Comparison of ENCODE assay signal across 8 mouse cellular contexts in genomic region chr9:99875618-99876372, GRCm38 (mm10). TPM values are rescaled to one million over a fixed set of nuclear protein-coding genes. Genes with fewer than 3 reads are reported as not detected.
DNase-seq lines count a peak whose midpoint lies in the region; ATAC-seq and TF ChIP-seq lines count a peak whose summit lies in the region.

Sox14 (minus strand) TSS chr9:99876170.

- no peak within 1 kb of the TSS for H3K27ac ChIP-seq in hindbrain, postnatal 0 days
- peak within 1 kb of the TSS; percentile 78 for H3K27ac ChIP-seq in midbrain, embryonic 15.5 days

- peak; percentile 82 for DNase-seq in ES-CJ7 (ENCODE audit: low read depth, low spot score)
- peak; percentile 74 for DNase-seq in ZHBTc4 (ENCODE audit: low read depth, low spot score)
- no peak for DNase-seq in hindbrain, postnatal 0 days (ENCODE audit: low spot score)
- no peak for DNase-seq in left cerebral cortex, adult 8-10 months (ENCODE audit: low spot score in 2 of 2)
- DNase-seq in Muller cell, postnatal 12 days (ENCODE audit: inconsistent ontology term) = no peak
- DNase-seq in MN1 (ENCODE audit: low spot score) = no peak

- no peak for ATAC-seq in hindbrain, postnatal 0 days
- peak; percentile 72 for ATAC-seq in midbrain, embryonic 15.5 days (replicated peaks)
- ATAC-seq in frontal cortex, adult (ENCODE audit: low TSS enrichment) = no peak

- H3K27me3 ChIP-seq in hindbrain, postnatal 0 days (ENCODE audit: insufficient read depth, low read length) = peaks cover 97% of the 10 kb centered on the region
- peaks cover 85% of the 10 kb centered on the region for H3K27me3 ChIP-seq in midbrain, embryonic 15.5 days (replicated peaks)

- H3K9ac ChIP-seq in hindbrain, postnatal 0 days (replicated peaks; ENCODE audit: low read length) = no peak within 1 kb of the TSS
- H3K9ac ChIP-seq in midbrain, embryonic 15.5 days = peak within 1 kb of the TSS; percentile 42

- 0 out of 2 replicates have a peak, but pooled peaks cover 4% of the 10 kb centered on the region for H3K4me1 ChIP-seq in hindbrain, postnatal 0 days (ENCODE audit: insufficient read depth, low read length)
- H3K4me1 ChIP-seq in midbrain, embryonic 15.5 days = peaks cover 36% of the 10 kb centered on the region

- WGBS in hindbrain, postnatal 0 days = under 1% methylated on average over 47 of the region's 47 CpGs
- WGBS in midbrain, embryonic 15.5 days = under 1% methylated on average over 47 of the region's 47 CpGs

- no peaks in the 10 kb centered on the region for H3K36me3 ChIP-seq in hindbrain, postnatal 0 days (ENCODE audit: insufficient read depth, low read length)
- H3K36me3 ChIP-seq in midbrain, embryonic 15.5 days (replicated peaks) = no peaks in the 10 kb centered on the region

- no peaks in the 10 kb centered on the region for H3K9me3 ChIP-seq in hindbrain, postnatal 0 days (ENCODE audit: low read length)
- H3K9me3 ChIP-seq in midbrain, embryonic 15.5 days = no peaks in the 10 kb centered on the region

- peak within 1 kb of the TSS; percentile 44 for H3K4me2 ChIP-seq in hindbrain, postnatal 0 days (ENCODE audit: low read depth, low read length)
- H3K4me2 ChIP-seq in midbrain, embryonic 15.5 days = peak within 1 kb of the TSS; percentile 48

- peak within 1 kb of the TSS; percentile 24 for H3K4me3 ChIP-seq in hindbrain, postnatal 0 days (ENCODE audit: low read length)
- H3K4me3 ChIP-seq in midbrain, embryonic 15.5 days = peak within 1 kb of the TSS; percentile 38

- no peak for TF ChIP-seq CTCF in hindbrain, postnatal 0 days (IDR thresholded peaks at IDR 0.05; ENCODE audit: low read depth)

RNA-seq across cellular contexts. Expression of gene Sox14, which starts in this region (rescaled TPM):
- 7.0 and 7.3 TPM in 2 replicates for total RNA-seq in hindbrain, postnatal 0 days (2014; rRNA removed)
- polyA plus RNA-seq in hindbrain, postnatal 0 days (2015; fragmentation: Nextera tagmentation; extraction: Ambion mirVana) = 5.5 and 7.1 TPM in 2 replicates
- polyA plus RNA-seq in midbrain, embryonic 15.5 days (2015; fragmentation: Nextera tagmentation; extraction: Ambion mirVana) = 74.3 and 90.2 TPM in 2 replicates
- under 1 TPM in 2 of 4 experiments, not detected in 2; 0.46 to 0.89 TPM for total RNA-seq in left cerebral cortex, adult 8-10 months (2022)

Comparison
In these comparisons a context has a peak if more than half of its experiments do, and no peak if none do; other contexts are left out.
1. DNase-seq: peak in ES-CJ7 (single experiment) and ZHBTc4 (single experiment); none in hindbrain, postnatal 0 days (single experiment), left cerebral cortex, adult 8-10 months (0 of 2), Muller cell, postnatal 12 days (single experiment) and MN1 (single experiment).